Mouse (Mus musculus) limb, embryonic 13.5 days (tissue): Measurements from ENCODE around the gene Ccdc177. TPM values are rescaled to one million over a fixed set of nuclear protein-coding genes. Genes with fewer than 3 reads are reported as not detected.

Experiments used
- ATAC-seq: fragments of 200-750 bp; cut with Nextera tagmentation; 2 replicates; pipeline ENCODE4 v1.8.0; 2017; ENCODE audit warnings: low read depth, moderate number of reproducible peaks, moderate TSS enrichment; ENCODE audit not compliant: low FRiP score
- H3K27ac ChIP-seq: fragments of 300-500 bp; sonication (generic); 2 replicates; pipeline ENCODE4 v1.5.1; 2015; ENCODE audit warnings: inconsistent platforms, mild to moderate bottlenecking, moderate library complexity
- H3K27me3 ChIP-seq: fragments of 300-500 bp; sonication (generic); 2 replicates; pipeline ENCODE4 v1.6.1; 2015; ENCODE audit warnings: mild to moderate bottlenecking, inconsistent platforms
- H3K36me3 ChIP-seq: fragments of 300-500 bp; sonication (generic); 2 replicates; pipeline ENCODE4 v1.6.1; 2015; ENCODE audit warnings: inconsistent platforms, mild to moderate bottlenecking, moderate library complexity
- H3K4me1 ChIP-seq: fragments of 300-500 bp; sonication (generic); 2 replicates; pipeline ENCODE4 v1.6.1; 2015; ENCODE audit warnings: inconsistent platforms
- H3K4me2 ChIP-seq: fragments of 300-500 bp; sonication (generic); replicated peaks from 2 replicates; pipeline ENCODE4 v1.6.1; 2015; ENCODE audit warnings: inconsistent platforms, mild to moderate bottlenecking, moderate library complexity
- H3K4me3 ChIP-seq: fragments of 300-500 bp; sonication (generic); 2 replicates; pipeline ENCODE4 v1.5.1; 2015; ENCODE audit warnings: moderate library complexity, mild to moderate bottlenecking, inconsistent platforms
- H3K9ac ChIP-seq: fragments of 300-500 bp; sonication (generic); 2 replicates; pipeline ENCODE4 v1.6.1; 2015; ENCODE audit warnings: mild to moderate bottlenecking, inconsistent platforms
- H3K9me3 ChIP-seq: fragments of 300-500 bp; sonication (generic); 2 replicates; pipeline ENCODE4 v1.6.1; 2016; ENCODE audit warnings: inconsistent platforms
- WGBS: fragments of 180-500 bp; shearing (Covaris S2); methylation state at CpG from one replicate; pipeline ENCODE4 v1.1.7; 2015; 5-methylcytosine and 5-hydroxymethylcytosine counted together
- polyA plus RNA-seq: library from polyadenylated mRNA; unstranded; fragments of >200 nt; fragmentation: Nextera tagmentation; extraction: Ambion mirVana; gene quantifications from 2 replicates; pipeline ENCODE4 v1.2.1, GENCODE M21; 2015

Ccdc177 gene
- polyA plus RNA-seq: 0.06 and 0.14 TPM in 2 replicates

- WGBS: under 1% methylated on average over 24 of the region's 24 CpGs
- peaks cover 79% of the 10 kb centered on the region for H3K27me3 ChIP-seq
- H3K9ac ChIP-seq: peak within 1 kb of the TSS; percentile 45; the same call in 1 of the 2 replicates
These were observed at the start of gene Ccdc177 for GRCm38 (mm10) chr12:80760396-80760801. Ccdc177 (minus strand) TSS chr12:80760687.

GRCm38 (mm10) chr12:80810005-80810404 lies 49.5 kb upstream of the Ccdc177 start:
- Histone ChIP-seq H3K9me3 (no peaks in the 10 kb centered on the region), H3K4me2 (no peak overlapping the region), H3K4me1 (peaks cover 18% of the 10 kb centered on the region; the same call in 1 of the 2 replicates), H3K36me3 (no peaks in the 10 kb centered on the region), H3K27ac (no peak overlapping the region), H3K9ac (no peak overlapping the region), H3K4me3 (no peak overlapping the region), H3K27me3 (no peaks in the 10 kb centered on the region)
- 81% methylated on average over 2 of the region's 2 CpGs for WGBS
- ATAC-seq: no peak

More at GRCm38 (mm10) chr12:80760396-80760801, at the start of gene Ccdc177:
- Histone ChIP-seq H3K4me1 (peaks cover 28% of the 10 kb centered on the region), H3K27ac (no peak within 1 kb of the TSS), H3K36me3 (no peaks in the 10 kb centered on the region), H3K9me3 (no peaks in the 10 kb centered on the region), H3K4me3 (peak within 1 kb of the TSS; percentile 64), H3K4me2 (peak within 1 kb of the TSS; percentile 98)
- 0 out of 2 replicates have a peak, but pooled peaks have one; percentile 9 for ATAC-seq

GRCm38 (mm10) chr12:80807451-80808085 lies 47.1 kb upstream of the Ccdc177 start:
- H3K4me1 ChIP-seq: peaks cover 23% of the 10 kb centered on the region; the same call in 1 of the 2 replicates
- H3K27me3 ChIP-seq: no peaks in the 10 kb centered on the region
- no peak overlapping the region for H3K27ac ChIP-seq
- no peak; the same call in 1 of the 2 replicates for ATAC-seq
- H3K9me3 ChIP-seq: no peaks in the 10 kb centered on the region
- H3K36me3 ChIP-seq: no peaks in the 10 kb centered on the region
- no peak overlapping the region for H3K4me2 ChIP-seq
- H3K9ac ChIP-seq: no peak overlapping the region
- H3K4me3 ChIP-seq: no peak overlapping the region
- 18% methylated on average over 2 of the region's 2 CpGs for WGBS

- no peak overlapping the region for H3K4me2 ChIP-seq
- H3K36me3 ChIP-seq: no peaks in the 10 kb centered on the region
- ATAC-seq: no peak
- no peak overlapping the region for H3K27ac ChIP-seq
- 90% methylated on average over 6 of the region's 6 CpGs for WGBS
- H3K4me1 ChIP-seq: peaks cover 14% of the 10 kb centered on the region; the same call in 1 of the 2 replicates
- H3K4me3 ChIP-seq: no peak overlapping the region
- H3K27me3 ChIP-seq: no peaks in the 10 kb centered on the region
- H3K9ac ChIP-seq: no peak overlapping the region
- H3K9me3 ChIP-seq: no peaks in the 10 kb centered on the region
These were observed 44.5 kb upstream of the Ccdc177 start for GRCm38 (mm10) chr12:80804861-80805428.

GRCm38 (mm10) chr12:80803924-80804323 lies 43.4 kb upstream of the Ccdc177 start:
- no peak overlapping the region for H3K27ac ChIP-seq
- no peak overlapping the region for H3K4me2 ChIP-seq
- H3K9me3 ChIP-seq: no peaks in the 10 kb centered on the region
- no peaks in the 10 kb centered on the region for H3K36me3 ChIP-seq
- no peak overlapping the region for H3K9ac ChIP-seq
- H3K4me1 ChIP-seq: peaks cover 14% of the 10 kb centered on the region; the same call in 1 of the 2 replicates
- WGBS: 72% methylated on average over 3 of the region's 3 CpGs
- H3K27me3 ChIP-seq: no peaks in the 10 kb centered on the region
- ATAC-seq: no peak
- no peak overlapping the region for H3K4me3 ChIP-seq

GRCm38 (mm10) chr12:80801443-80801842 lies 41.0 kb upstream of the Ccdc177 start:
- ATAC-seq: no peak
- H3K9ac ChIP-seq: no peak overlapping the region
- 97% methylated on average over 1 of the region's 1 CpGs for WGBS

GRCm38 (mm10) chr12:80800156-80800555 lies 39.7 kb upstream of the Ccdc177 start:
- no peak overlapping the region for H3K4me2 ChIP-seq
- no peaks in the 10 kb centered on the region for H3K36me3 ChIP-seq
- peaks cover 7% of the 10 kb centered on the region; the same call in 1 of the 2 replicates for H3K4me1 ChIP-seq
- no peak for ATAC-seq
- H3K4me3 ChIP-seq: no peak overlapping the region
- no peaks in the 10 kb centered on the region for H3K27me3 ChIP-seq
- H3K9me3 ChIP-seq: no peaks in the 10 kb centered on the region
- no peak overlapping the region for H3K9ac ChIP-seq
- H3K27ac ChIP-seq: no peak overlapping the region
- 98% methylated on average over 3 of the region's 3 CpGs for WGBS

More at GRCm38 (mm10) chr12:80801443-80801842, 41.0 kb upstream of the Ccdc177 start:
- Histone ChIP-seq H3K36me3 (no peaks in the 10 kb centered on the region), H3K27ac (no peak overlapping the region), H3K4me2 (no peak overlapping the region), H3K4me3 (no peak overlapping the region), H3K9me3 (no peaks in the 10 kb centered on the region), H3K4me1 (peaks cover 5% of the 10 kb centered on the region; the same call in 1 of the 2 replicates), H3K27me3 (no peaks in the 10 kb centered on the region)

- Histone ChIP-seq H3K9me3 (no peaks in the 10 kb centered on the region), H3K27ac (no peak overlapping the region), H3K4me3 (no peak overlapping the region), H3K27me3 (no peaks in the 10 kb centered on the region), H3K9ac (no peak overlapping the region), H3K4me1 (peaks cover 8% of the 10 kb centered on the region; the same call in 1 of the 2 replicates), H3K36me3 (no peaks in the 10 kb centered on the region), H3K4me2 (no peak overlapping the region)
- no peak for ATAC-seq
These were observed 37.8 kb upstream of the Ccdc177 start for GRCm38 (mm10) chr12:80798271-80798670.

GRCm38 (mm10) chr12:80794935-80795785 lies 34.7 kb upstream of the Ccdc177 start:
- no peak overlapping the region for H3K4me2 ChIP-seq
- no peak for ATAC-seq
- H3K9ac ChIP-seq: no peak overlapping the region
- WGBS: 57% methylated on average over 2 of the region's 2 CpGs
- peaks cover 14% of the 10 kb centered on the region for H3K4me1 ChIP-seq
- no peak overlapping the region for H3K4me3 ChIP-seq
- no peaks in the 10 kb centered on the region for H3K9me3 ChIP-seq
- no peaks in the 10 kb centered on the region for H3K27me3 ChIP-seq
- no peaks in the 10 kb centered on the region for H3K36me3 ChIP-seq
- H3K27ac ChIP-seq: no peak overlapping the region

DNA sequence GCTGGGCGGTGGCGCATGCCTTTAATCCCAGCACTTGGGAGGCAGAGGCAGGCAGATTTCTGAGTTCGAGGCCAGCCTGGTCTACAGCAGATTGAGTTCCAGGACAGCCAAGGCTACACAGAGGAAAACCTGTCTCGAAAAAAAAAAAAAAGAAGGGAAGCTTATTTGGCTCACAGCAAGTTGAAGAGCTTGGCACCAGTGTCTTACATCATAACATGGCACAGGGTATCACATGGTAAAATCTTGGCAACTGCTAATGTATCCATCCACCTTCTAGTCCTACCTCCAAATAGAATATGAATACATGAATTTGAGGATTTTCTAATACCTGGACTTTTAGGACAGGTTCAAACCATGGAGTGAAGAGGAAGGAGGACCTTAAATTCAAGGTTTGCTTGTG lies 34.0 kb upstream of the Ccdc177 start:
- no peaks in the 10 kb centered on the region for H3K36me3 ChIP-seq
- H3K9ac ChIP-seq: no peak overlapping the region
- H3K27ac ChIP-seq: no peak overlapping the region
- H3K27me3 ChIP-seq: no peaks in the 10 kb centered on the region
- no peak for ATAC-seq
- H3K4me2 ChIP-seq: no peak overlapping the region
- no peaks in the 10 kb centered on the region for H3K9me3 ChIP-seq
- peaks cover 20% of the 10 kb centered on the region for H3K4me1 ChIP-seq
- no peak overlapping the region for H3K4me3 ChIP-seq
- 94% methylated on average over 4 of the region's 4 CpGs for WGBS

DNA sequence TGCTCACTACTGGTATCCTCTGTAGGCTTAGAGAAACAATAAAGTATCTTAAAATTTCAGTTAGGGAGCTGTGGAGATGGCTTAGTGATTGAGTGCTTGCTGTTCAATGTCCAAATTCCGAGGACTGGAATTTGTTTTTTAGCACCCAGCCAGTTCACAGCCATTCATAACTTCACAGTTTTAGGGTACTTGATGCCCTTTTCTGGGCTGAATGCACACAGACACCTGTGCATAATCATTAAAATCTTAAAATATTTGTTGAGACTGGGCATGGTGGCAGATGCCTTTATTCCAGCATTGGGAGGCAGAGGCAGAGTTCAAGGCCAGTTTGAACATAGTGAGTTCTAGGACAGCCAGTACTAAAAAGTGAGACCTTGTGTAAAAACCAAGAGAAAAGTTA lies 33.0 kb upstream of the Ccdc177 start:
- no peaks in the 10 kb centered on the region for H3K27me3 ChIP-seq
- no peaks in the 10 kb centered on the region for H3K9me3 ChIP-seq
- no peak overlapping the region for H3K4me2 ChIP-seq
- no peak overlapping the region for H3K9ac ChIP-seq
- no peak overlapping the region for H3K4me3 ChIP-seq
- no peak for ATAC-seq
- H3K4me1 ChIP-seq: peaks cover 20% of the 10 kb centered on the region
- H3K36me3 ChIP-seq: no peaks in the 10 kb centered on the region
- 74% methylated on average over 1 of the region's 1 CpGs for WGBS
- H3K27ac ChIP-seq: no peak overlapping the region

- no peaks in the 10 kb centered on the region for H3K9me3 ChIP-seq
- no peaks in the 10 kb centered on the region for H3K27me3 ChIP-seq
- no peak overlapping the region for H3K4me3 ChIP-seq
- 0 out of 2 replicates have a peak overlapping the region, but pooled peaks have one; percentile 9 for H3K4me2 ChIP-seq
- WGBS: 79% methylated on average over 5 of the region's 5 CpGs
- no peak for ATAC-seq
- H3K27ac ChIP-seq: no peak overlapping the region
- H3K4me1 ChIP-seq: peaks cover 20% of the 10 kb centered on the region
- H3K9ac ChIP-seq: no peak overlapping the region
- H3K36me3 ChIP-seq: no peaks in the 10 kb centered on the region
These were observed 32.4 kb upstream of the Ccdc177 start for GRCm38 (mm10) chr12:80792867-80793266.
